Mouse (Mus musculus) gastrocnemius, postnatal 10 days (tissue): ENCODE results near the gene Olfr532. TPM values are rescaled to one million over a fixed set of nuclear protein-coding genes. Genes with fewer than 3 reads are reported as not detected.
"Not testable (repeated sequence)": the region's sequence is repeated elsewhere in the genome, so short reads cannot be mapped to it uniquely, and the experiment has no call there.

Experiments used
- DNase-seq: peaks from one replicate; pipeline ENCODE4 v3.0.0; 2021; ENCODE audit warnings: mixed read lengths
- long read RNA-seq, 2 experiments: library from polyadenylated mRNA; stranded (forward); transcript quantifications; one replicate each; pipeline ENCODE4 v2.0.0; 2021
- total RNA-seq, 2 experiments: library from RNA; stranded (reverse); gene quantifications; 2 replicates each; pipeline ENCODE4 v1.2.3; 2021

The Olfr532 gene
- not detected for total RNA-seq
- long read RNA-seq, experiment 1: 0 reads
- long read RNA-seq, experiment 2: 0 reads

DNA sequence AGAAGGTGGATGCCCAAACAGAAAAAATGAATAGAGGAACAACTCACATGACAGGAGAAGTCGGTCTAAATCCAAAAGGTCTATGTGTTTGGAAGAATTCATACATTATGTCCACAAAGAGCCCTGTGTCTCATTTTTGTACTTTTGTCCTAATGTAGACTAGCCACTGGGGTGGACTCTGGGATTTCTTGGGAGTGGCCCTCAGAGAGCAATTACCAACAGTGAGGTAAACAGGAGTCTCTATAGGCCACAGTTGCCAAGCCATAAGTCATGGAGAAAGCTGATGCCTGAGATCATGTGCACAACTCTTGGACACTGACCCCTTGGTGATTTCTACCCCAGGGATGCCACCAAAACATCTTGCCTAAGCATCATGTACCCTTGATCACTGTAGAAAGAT is at the start of gene Olfr532:
TSS of gene Olfr532 (minus strand) at position 101 of the 400 bp plus-strand sequence.
- no peak for DNase-seq

DNA sequence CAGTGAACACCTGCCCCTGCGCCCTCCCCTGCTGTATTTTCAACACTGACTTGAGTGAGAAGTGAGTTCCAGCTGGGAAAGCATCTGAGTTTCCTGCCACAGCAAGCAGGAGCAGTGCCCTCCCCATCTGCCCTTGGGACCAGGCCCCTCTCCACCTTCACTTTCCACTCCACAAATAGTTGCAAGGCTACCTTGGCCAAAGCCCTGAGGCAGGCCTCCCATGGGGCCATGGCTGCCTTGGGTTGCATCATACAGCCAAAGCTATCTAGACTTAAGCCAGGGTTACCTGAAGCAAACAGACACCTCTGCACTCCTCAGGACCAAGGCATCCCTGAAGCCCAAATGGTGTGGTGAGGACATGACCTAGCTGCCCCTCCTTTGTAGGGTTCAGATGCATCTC is 41.6 kb upstream of the Olfr532 start, which contains the start of gene Olfr533:
TSS of gene Olfr533 (plus strand) at position 301 of the 400 bp plus-strand sequence.
- DNase-seq: not testable (repeated sequence)

DNA sequence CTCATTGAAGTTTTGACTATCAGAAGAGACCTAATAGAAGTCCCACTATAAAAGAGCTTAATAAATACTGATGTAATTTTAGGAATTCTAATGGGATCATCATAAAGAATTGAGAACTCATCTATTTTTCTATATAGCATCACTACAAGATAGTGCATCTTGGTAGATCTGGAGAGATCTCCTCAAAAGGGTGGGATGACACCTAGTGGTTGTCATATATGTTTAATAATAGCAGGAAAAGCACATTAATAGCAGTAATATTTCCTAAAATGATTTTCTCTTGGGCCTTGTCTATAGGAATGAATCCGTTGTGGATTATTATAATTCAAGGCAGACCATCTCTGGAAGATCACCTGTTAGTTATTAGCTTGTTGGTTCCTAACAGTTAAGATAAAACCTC is 21.7 kb upstream of the Olfr532 start:
- no peak for DNase-seq

DNA sequence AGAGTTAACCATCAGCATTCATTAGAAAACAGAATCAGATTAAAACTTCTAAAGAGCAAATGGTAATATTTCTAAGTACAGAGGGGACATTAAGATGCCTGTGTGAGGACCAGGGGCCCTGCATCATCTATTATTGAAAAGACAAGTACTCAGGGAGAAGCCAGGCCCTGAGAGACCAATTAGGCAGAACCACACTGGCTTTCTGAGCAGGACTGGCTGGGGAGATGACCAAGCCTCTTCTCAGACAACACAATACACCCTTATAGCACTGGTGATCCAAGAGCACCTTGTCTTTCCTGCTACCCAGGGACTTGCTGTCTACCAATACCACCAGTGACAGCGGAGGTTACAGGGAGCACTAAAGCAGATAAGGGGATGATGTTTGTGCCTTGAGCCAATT is 18.6 kb downstream of the Olfr532 start, which contains the start of gene Olfr531:
TSS of gene Olfr531 (minus strand) at position 101 of the 400 bp plus-strand sequence.
- DNase-seq: no peak

DNA sequence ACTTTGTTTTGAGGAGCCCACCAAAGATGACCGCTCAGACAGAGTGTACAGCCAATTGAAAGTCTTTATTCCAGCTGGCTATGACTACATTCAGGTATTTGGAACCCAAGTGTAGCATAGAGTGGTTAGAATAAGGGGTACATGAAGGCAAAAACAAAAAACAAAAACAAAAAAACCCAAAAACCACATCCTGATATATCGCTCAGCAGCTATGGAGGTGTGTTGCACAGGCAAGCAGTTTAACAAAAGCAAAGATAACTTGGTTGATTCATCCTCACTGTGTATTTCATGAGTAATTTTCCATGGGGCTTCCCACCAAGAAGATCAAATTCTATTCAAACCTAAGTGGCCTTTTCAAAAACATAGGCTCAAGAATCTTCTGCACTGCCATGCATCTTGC is 44.5 kb downstream of the Olfr532 start:
- no peak for DNase-seq

DNA sequence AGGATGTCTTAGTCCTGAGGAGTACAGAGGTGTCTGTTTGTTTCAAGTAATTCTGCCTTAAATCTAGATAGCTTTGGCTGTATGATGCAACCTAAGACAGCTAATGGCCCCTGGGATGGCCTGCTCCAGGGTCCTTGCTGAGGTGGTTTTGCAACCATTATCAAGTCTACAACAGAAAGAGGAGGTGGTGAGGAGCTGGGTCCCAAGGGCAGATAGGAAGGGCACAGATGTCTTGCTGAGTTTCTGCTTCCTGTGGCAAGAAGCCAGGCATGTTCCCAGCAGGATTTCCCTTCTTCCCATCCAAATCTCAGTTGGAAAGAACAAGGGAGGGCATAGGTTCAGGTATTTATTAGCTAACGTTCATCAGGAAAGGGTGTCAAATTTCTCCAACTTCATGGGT is 45.2 kb downstream of the Olfr532 start, which contains the start of gene Olfr530:
TSS of gene Olfr530 (minus strand) at position 101 of the 400 bp plus-strand sequence.
- no peak for DNase-seq

DNA sequence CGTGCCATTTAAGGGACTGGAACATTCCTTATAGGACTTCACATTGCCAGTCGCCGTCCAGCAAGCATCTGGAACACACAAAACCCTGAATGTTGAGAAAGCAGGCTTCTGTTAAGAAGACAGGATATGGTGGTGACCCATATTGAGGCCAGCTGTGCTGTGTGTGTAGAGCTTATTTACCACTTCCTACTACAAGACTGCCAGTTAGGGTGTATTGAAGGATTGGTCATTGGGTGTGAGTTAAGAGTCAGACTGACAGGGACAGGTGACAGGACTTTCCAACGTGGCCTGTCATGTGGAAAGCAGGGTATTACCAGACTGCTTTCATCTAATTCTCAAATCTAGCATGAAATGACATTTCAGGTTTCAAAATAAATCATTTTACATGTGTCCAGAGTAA is 47.1 kb downstream of the Olfr532 start:
- DNase-seq: no peak

Other genes with a start within 250 kb of the Olfr532 start
- not detected for gene Olfr523, start 248.4 kb downstream of the Olfr532 start, total RNA-seq
- not detected for gene Olfr524, start 215.7 kb downstream of the Olfr532 start, total RNA-seq
- not detected for gene Cd163l1, start 203.4 kb downstream of the Olfr532 start, total RNA-seq
- not detected for gene 5830411N06Rik, start 174.4 kb downstream of the Olfr532 start, total RNA-seq
- not detected for gene Olfr525, start 100.8 kb downstream of the Olfr532 start, total RNA-seq
- gene Olfr527, start 87.6 kb downstream of the Olfr532 start, total RNA-seq: not detected
- gene Olfr60, start 60.0 kb downstream of the Olfr532 start, total RNA-seq: not detected
- not detected for gene Olfr530, start 45.3 kb downstream of the Olfr532 start, total RNA-seq
- not detected for gene Olfr531, start 18.7 kb downstream of the Olfr532 start, total RNA-seq
- gene Olfr533, start 41.7 kb upstream of the Olfr532 start, total RNA-seq: not detected
- not detected for gene Olfr535, start 62.6 kb upstream of the Olfr532 start, total RNA-seq
- not detected for gene Olfr536, start 85.8 kb upstream of the Olfr532 start, total RNA-seq
- gene Olfr538, start 146.2 kb upstream of the Olfr532 start, total RNA-seq: not detected
- not detected for gene Olfr46, start 179.6 kb upstream of the Olfr532 start, total RNA-seq
- not detected for gene Olfr61, start 207.3 kb upstream of the Olfr532 start, total RNA-seq
- gene Olfr53, start 224.8 kb upstream of the Olfr532 start, total RNA-seq: not detected
- not detected for gene Olfr539, start 238.3 kb upstream of the Olfr532 start, total RNA-seq